Mouse (Mus musculus) heart, adult 8-10 months (tissue): Measurements from ENCODE around the gene Abhd17b. TPM values are rescaled to one million over a fixed set of nuclear protein-coding genes. Genes with fewer than 3 reads are reported as not detected.
A peak's percentile ranks its signal among the peaks of the same experiment; 100 is the strongest.

Experiments
- DNase-seq: peaks from one replicate; pipeline ENCODE4 v3.0.0; 2022; ENCODE audit warnings: low spot score
- total RNA-seq, 4 experiments: library from RNA; stranded (reverse); gene quantifications; 2 replicates each; pipeline ENCODE4 v1.2.4; 2022

Abhd17b gene
- total RNA-seq, 4 experiments from 2014 or later = 9.4 to 11.2 (median 11.0) TPM

GRCm38 (mm10) chr19:21731887-21732286 is 78.9 kb downstream of the Abhd17b start:
- DNase-seq = no peak

- DNase-seq = no peak
Measured at GRCm38 (mm10) chr19:21733176-21733575, 80.2 kb downstream of the Abhd17b start.

- peak; percentile 44 for DNase-seq
Measured at GRCm38 (mm10) chr19:21734112-21734511, 81.1 kb downstream of the Abhd17b start.

Other genes with a start within 250 kb of the Abhd17b start
- 10 to 100 TPM; 14.2 to 25.5 (median 15.2) TPM for gene Gda, start 179.7 kb upstream of the Abhd17b start, total RNA-seq
- gene 1110059E24Rik, start 209 bp upstream of the Abhd17b start, total RNA-seq = 10 to 100 TPM; 12.5 to 14.2 (median 13.2) TPM
- gene Cemip2, start 125.2 kb downstream of the Abhd17b start, total RNA-seq = 10 to 100 TPM; 10.2 to 11.5 (median 10.8) TPM